Mouse (Mus musculus) heart, postnatal 0 days (tissue): ENCODE data around the gene Hivep3. TPM values are rescaled to one million over a fixed set of nuclear protein-coding genes. Genes with fewer than 3 reads are reported as not detected.

Source experiments
- ATAC-seq: fragments of 200-750 bp; cut with Nextera tagmentation; 2 replicates; pipeline ENCODE4 v1.8.0; 2017; ENCODE audit warnings: low read depth, moderate number of reproducible peaks, moderate library complexity; ENCODE audit not compliant: insufficient read depth
- DNase-seq: peaks from one replicate; pipeline ENCODE4 v3.0.0-alpha.2; 2016; ENCODE audit warnings: low spot score
- H3K27ac ChIP-seq: fragments of 300-500 bp; sonication (generic); 2 replicates; pipeline ENCODE4 v1.5.1; 2014; ENCODE audit warnings: low read depth, mild to moderate bottlenecking
- H3K27me3 ChIP-seq: fragments of 300-500 bp; sonication (generic); 2 replicates; pipeline ENCODE4 v1.6.1; 2014; ENCODE audit warnings: low read length, mixed read lengths; ENCODE audit not compliant: control insufficient read depth, insufficient read depth
- H3K36me3 ChIP-seq: fragments of 300-500 bp; sonication (generic); replicated peaks from 2 replicates; pipeline ENCODE4 v1.6.1; 2014; ENCODE audit warnings: low read length, mixed read lengths; ENCODE audit not compliant: control insufficient read depth, insufficient read depth
- H3K4me1 ChIP-seq: fragments of 300-500 bp; sonication (generic); 2 replicates; pipeline ENCODE4 v1.6.1; 2014; ENCODE audit warnings: antibody characterized with exemption; ENCODE audit not compliant: control insufficient read depth, insufficient read depth
- H3K4me2 ChIP-seq: fragments of 300-500 bp; sonication (generic); 2 replicates; pipeline ENCODE4 v1.6.1; 2014; ENCODE audit warnings: low read depth, mild to moderate bottlenecking, low read length, moderate library complexity
- H3K4me3 ChIP-seq: fragments of 300-500 bp; sonication (generic); 2 replicates; pipeline ENCODE4 v1.5.1; 2014; ENCODE audit warnings: low read depth, low read length
- H3K9ac ChIP-seq: fragments of 300-500 bp; sonication (generic); replicated peaks from 2 replicates; pipeline ENCODE4 v1.6.1; 2014; ENCODE audit warnings: low read depth, low read length, mixed read lengths
- H3K9me3 ChIP-seq: fragments of 300-500 bp; sonication (generic); replicated peaks from 2 replicates; pipeline ENCODE4 v1.6.1; 2016; ENCODE audit warnings: low read length; ENCODE audit not compliant: control insufficient read depth
- CTCF ChIP-seq: IDR thresholded peaks from 2 replicates; pipeline ENCODE4 v1.5.1; 2016; ENCODE audit warnings: antibody characterized with exemption, control low read depth, low read depth
- EP300 ChIP-seq: IDR thresholded peaks from 2 replicates; pipeline ENCODE4 v1.6.1; 2016; ENCODE audit warnings: antibody characterized with exemption, low read depth
- WGBS: fragments of 180-500 bp; shearing (Covaris S2); extraction: QIAGEN DNeasy Blood & Tissue Kit; methylation state at CpG from one replicate; pipeline ENCODE4 v1.1.7; 2014; 5-methylcytosine and 5-hydroxymethylcytosine counted together
- polyA plus RNA-seq: library from polyadenylated mRNA; unstranded; fragments of >200 nt; fragmentation: Nextera tagmentation; extraction: Ambion mirVana; gene quantifications from 2 replicates; pipeline ENCODE4 v1.2.1, GENCODE M21; 2015
- total RNA-seq: library from RNA; depleted of rRNA; stranded (reverse); fragments of >200 nt; gene quantifications from 2 replicates; pipeline ENCODE4 v1.2.3, GENCODE M21; 2014; ENCODE audit warnings: low replicate concordance

The Hivep3 gene
- total and polyA plus RNA-seq, 2 experiments from 2014 or later = 5.8 to 10.4 TPM

GRCm38 (mm10) chr4:119903328-119903727 is 169.7 kb downstream of the Hivep3 start:
- TF ChIP-seq EP300 = no peak
- no peak for TF ChIP-seq CTCF
- no peaks in the 10 kb centered on the region for H3K36me3 ChIP-seq
- no peak overlapping the region for H3K27ac ChIP-seq
- no peak for ATAC-seq
- no peak overlapping the region for H3K4me3 ChIP-seq
- no peaks in the 10 kb centered on the region for H3K4me1 ChIP-seq
- no peak overlapping the region for H3K9ac ChIP-seq
- H3K9me3 ChIP-seq = no peaks in the 10 kb centered on the region
- no peaks in the 10 kb centered on the region for H3K27me3 ChIP-seq
- no peak for DNase-seq
- H3K4me2 ChIP-seq = no peak overlapping the region

- no peaks in the 10 kb centered on the region for H3K9me3 ChIP-seq
- H3K4me1 ChIP-seq = no peaks in the 10 kb centered on the region
- H3K27me3 ChIP-seq = no peaks in the 10 kb centered on the region
- TF ChIP-seq EP300 (no peak), CTCF (no peak)
- DNase-seq (peak; percentile 52), ATAC-seq (no peak)
- no peak overlapping the region for H3K4me2 ChIP-seq
- H3K36me3 ChIP-seq = no peaks in the 10 kb centered on the region
- H3K9ac ChIP-seq = no peak overlapping the region
- no peak overlapping the region for H3K27ac ChIP-seq
- H3K4me3 ChIP-seq = no peak overlapping the region
- WGBS = 19% methylated on average over 1 of the region's 1 CpGs
Observed at GRCm38 (mm10) chr4:119903806-119904205, 170.2 kb downstream of the Hivep3 start.

GRCm38 (mm10) chr4:119904296-119904695 is 170.7 kb downstream of the Hivep3 start:
- no peak for TF ChIP-seq EP300
- TF ChIP-seq CTCF = no peak
- DNase-seq (no peak), ATAC-seq (no peak)
- Histone ChIP-seq H3K27ac (no peak overlapping the region), H3K9ac (no peak overlapping the region), H3K4me2 (no peak overlapping the region), H3K36me3 (no peaks in the 10 kb centered on the region), H3K4me1 (no peaks in the 10 kb centered on the region), H3K27me3 (no peaks in the 10 kb centered on the region), H3K4me3 (no peak overlapping the region), H3K9me3 (no peaks in the 10 kb centered on the region)
- WGBS = 85% methylated on average over 4 of the region's 4 CpGs

DNA sequence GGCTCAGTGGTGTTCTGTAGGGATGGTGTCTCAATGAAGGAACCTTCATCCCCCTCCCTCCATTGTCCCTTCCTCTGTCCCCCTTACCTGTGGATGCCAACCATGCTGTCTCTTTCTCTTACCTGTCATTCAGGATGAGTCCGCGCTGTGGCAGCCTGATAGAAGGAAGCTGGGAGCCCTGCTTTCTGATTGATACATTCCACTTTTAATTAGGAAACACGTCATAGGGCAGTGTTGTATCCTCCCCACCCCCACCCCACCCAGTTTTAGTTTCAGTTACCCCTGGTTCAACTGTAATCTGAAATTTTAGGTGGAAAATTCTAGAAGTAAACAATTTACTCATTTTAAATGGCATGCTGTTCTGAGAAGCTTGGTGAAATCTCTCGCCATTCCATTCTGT is 173.5 kb downstream of the Hivep3 start:
- H3K4me2 ChIP-seq = no peak overlapping the region
- WGBS = 77% methylated on average over 4 of the region's 4 CpGs
- no peak for DNase-seq
- no peak for ATAC-seq
- H3K4me1 ChIP-seq = peaks cover 8% of the 10 kb centered on the region; the same call in 1 of the 2 replicates
- no peaks in the 10 kb centered on the region for H3K36me3 ChIP-seq
- H3K27ac ChIP-seq = no peak overlapping the region
- no peak for TF ChIP-seq CTCF
- no peak for TF ChIP-seq EP300
- H3K4me3 ChIP-seq = no peak overlapping the region
- no peaks in the 10 kb centered on the region for H3K27me3 ChIP-seq
- no peaks in the 10 kb centered on the region for H3K9me3 ChIP-seq
- no peak overlapping the region for H3K9ac ChIP-seq

DNA sequence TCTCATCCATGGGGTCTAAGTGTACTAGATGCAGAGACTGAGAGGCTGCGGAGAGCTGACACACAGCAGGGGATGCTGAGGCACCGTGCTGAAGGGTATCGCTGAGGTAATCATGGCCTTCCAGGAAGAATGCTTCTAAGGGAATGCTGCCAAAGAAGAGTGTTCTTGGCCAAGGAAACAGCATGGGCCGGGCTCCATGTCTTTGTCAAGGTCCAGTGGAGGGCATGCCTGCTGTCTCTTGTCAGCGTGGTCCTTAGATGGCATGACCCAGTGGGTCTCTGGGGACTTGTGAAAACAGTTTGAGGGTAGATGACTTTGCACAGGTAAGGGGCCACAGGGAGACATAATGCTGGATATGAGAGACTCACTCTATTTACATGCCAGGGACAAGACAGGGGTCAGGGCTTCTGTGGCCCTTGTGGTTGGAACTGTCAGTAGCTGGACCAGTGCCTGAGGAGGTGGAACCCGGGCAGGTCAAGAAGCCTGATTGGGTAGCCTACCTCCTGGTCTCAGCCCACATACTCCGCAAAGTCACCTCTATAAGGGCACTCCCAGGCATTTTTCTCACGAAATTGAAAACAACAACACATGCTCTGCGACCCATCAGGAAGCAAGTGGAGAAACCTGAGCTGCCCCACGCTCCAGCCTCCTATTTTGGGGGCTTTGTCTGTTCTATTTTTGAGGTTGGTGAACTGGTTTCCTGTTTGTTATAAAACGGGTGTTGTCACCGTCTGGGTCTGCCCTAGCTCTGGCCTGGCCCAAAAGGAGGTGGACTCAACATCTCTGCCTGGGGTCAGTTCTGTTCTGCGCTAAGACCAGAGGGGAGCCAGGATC is 177.7 kb downstream of the Hivep3 start:
- ATAC-seq (no peak), DNase-seq (no peak)
- Histone ChIP-seq H3K9me3 (no peaks in the 10 kb centered on the region), H3K9ac (no peak overlapping the region), H3K4me3 (no peak overlapping the region), H3K4me1 (peaks cover 8% of the 10 kb centered on the region; the same call in 1 of the 2 replicates), H3K36me3 (no peaks in the 10 kb centered on the region), H3K27ac (no peak overlapping the region), H3K27me3 (no peaks in the 10 kb centered on the region), H3K4me2 (no peak overlapping the region)
- TF ChIP-seq CTCF (no peak), EP300 (no peak)
- WGBS = 42% methylated on average over 13 of the region's 13 CpGs

DNA sequence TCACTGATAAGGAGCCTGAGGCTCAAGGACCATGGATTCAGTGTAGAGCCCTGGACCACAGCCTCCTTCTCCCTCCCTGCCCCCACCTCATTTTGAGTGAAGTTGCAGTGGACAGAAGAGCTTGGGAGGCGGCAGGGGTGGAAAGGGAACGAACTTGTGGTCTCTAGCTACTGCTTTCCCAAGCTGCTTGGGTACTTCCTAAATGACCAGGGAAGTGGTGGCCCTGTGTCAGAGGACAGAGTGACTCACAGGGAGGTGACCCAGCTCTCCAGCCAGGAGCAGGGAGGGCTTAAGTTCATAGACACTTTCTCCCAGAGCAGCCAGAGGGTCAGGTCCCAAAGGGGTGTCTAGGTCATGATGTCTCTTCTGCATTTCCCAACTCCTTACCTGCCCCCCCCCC is 178.6 kb downstream of the Hivep3 start:
- H3K4me2 ChIP-seq = no peak overlapping the region
- H3K9ac ChIP-seq = no peak overlapping the region
- H3K36me3 ChIP-seq = no peaks in the 10 kb centered on the region
- H3K4me1 ChIP-seq = peaks cover 8% of the 10 kb centered on the region; the same call in 1 of the 2 replicates
- H3K27me3 ChIP-seq = no peaks in the 10 kb centered on the region
- TF ChIP-seq EP300 (no peak), CTCF (no peak)
- ATAC-seq (no peak), DNase-seq (no peak)
- no peaks in the 10 kb centered on the region for H3K9me3 ChIP-seq
- no peak overlapping the region for H3K4me3 ChIP-seq
- 62% methylated on average over 2 of the region's 2 CpGs for WGBS
- H3K27ac ChIP-seq = no peak overlapping the region
